In the genomic region with DNA sequence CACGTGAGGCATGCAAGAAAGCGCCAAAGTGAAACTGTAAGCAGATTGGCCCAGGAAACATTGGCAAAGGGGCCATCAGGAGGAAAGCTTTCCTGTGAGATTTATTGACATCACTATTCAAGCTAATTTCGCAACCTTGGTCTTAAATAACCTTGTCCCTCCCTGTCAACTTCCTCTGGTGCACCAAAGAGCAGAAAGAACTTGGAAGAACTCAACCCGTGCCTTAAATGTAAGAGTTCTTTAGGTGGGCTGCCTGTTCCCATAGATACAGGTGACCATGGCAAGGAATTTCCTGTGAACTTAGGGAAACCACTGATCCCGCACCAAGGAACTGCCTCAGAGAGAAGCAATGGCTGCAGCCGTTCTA, we compare ENCODE assay signal across 13 mouse cellular contexts.
DNase-seq lines count a peak whose midpoint lies in the region; ATAC-seq and TF ChIP-seq lines count a peak whose summit lies in the region.
"Had no signal": no experiment of that assay in that cellular context is flagged by ENCODE, and none has a peak within 500 bp of the region (broad histone marks: within the 10 kb centered on the region; RNA-seq: fewer than 3 reads in every experiment).

No protein-coding gene starts in this region.

- TF ChIP-seq CTCF in kidney, adult 2 months (conservative IDR thresholded peaks at IDR 0.05; ENCODE audit: insufficient read depth, insufficient read length, low read depth, low read length), result no peak

- no peaks in the 10 kb centered on the region for H3K27me3 ChIP-seq in kidney, adult 2 months (replicated peaks; ENCODE audit: control insufficient read depth, insufficient read depth, low read length)
- H3K27me3 ChIP-seq: liver, embryonic 12.5 days had no signal

- TF ChIP-seq POLR2A in kidney, adult 2 months (IDR thresholded peaks at IDR 0.05; ENCODE audit: low read depth, low read length), result no peak

- no peak overlapping the region for H3K4me3 ChIP-seq in kidney, adult 2 months (ENCODE audit: insufficient read depth, low read depth, low read length)
- H3K4me3 ChIP-seq: liver, embryonic 12.5 days; myocyte had no signal

- peak; percentile 37 for DNase-seq in embryo, embryonic 10.5 days (ENCODE audit: low spot score)
- DNase-seq in embryo, embryonic 9.5 days (ENCODE audit: extremely low spot score), result no peak
- peak; percentile 11 for DNase-seq in kidney, adult 2 months
- no peak for DNase-seq in kidney, adult 9 months
- peak; percentile 11 for DNase-seq in urinary bladder, postnatal 14 days (ENCODE audit: low spot score)
- DNase-seq in urinary bladder, adult 2 months (ENCODE audit: low spot score), result no peak
- no peak for DNase-seq in ovary, postnatal 14 days (ENCODE audit: low spot score)
- DNase-seq: B cell, adult 2 months; cerebellum, postnatal 14 days; layer of hippocampus, postnatal 36 days had no signal

- no peaks in the 10 kb centered on the region for H3K4me1 ChIP-seq in kidney, adult 2 months (ENCODE audit: control insufficient read depth, insufficient read depth, low read length)
- H3K4me1 ChIP-seq: liver, embryonic 12.5 days had no signal

- no peaks in the 10 kb centered on the region for H3K36me3 ChIP-seq in kidney, adult 2 months (ENCODE audit: control insufficient read depth, insufficient read depth, low read length)
- H3K36me3 ChIP-seq: liver, embryonic 12.5 days had no signal

- 45% methylated on average over 6 of the region's 6 CpGs for WGBS in kidney, adult 2 months

- H3K27ac ChIP-seq in kidney, adult 2 months (ENCODE audit: insufficient read depth, low read depth, low read length), result no peak overlapping the region
- H3K27ac ChIP-seq: liver, embryonic 12.5 days had no signal

- ATAC-seq in erythroid progenitor cell, adult 5-6 weeks (replicated peaks; ENCODE audit: low FRiP score, poor library complexity, severe bottlenecking), result no peak
- ATAC-seq: liver, embryonic 12.5 days had no signal

Comparison
In these comparisons a context has a peak if more than half of its experiments do, and no peak if none do; other contexts are left out.
1. DNase-seq: peak in embryo, embryonic 10.5 days (single experiment), kidney, adult 2 months (single experiment) and urinary bladder, postnatal 14 days (single experiment); none in embryo, embryonic 9.5 days (single experiment), kidney, adult 9 months (single experiment), urinary bladder, adult 2 months (single experiment) and ovary, postnatal 14 days (single experiment).